In genomic region chr11:72608071-72608679, GRCm38 (mm10) we compare ENCODE assay signal across 8 mouse cellular contexts. TPM values are rescaled to one million over a fixed set of nuclear protein-coding genes. Genes with fewer than 3 reads are reported as not detected.
DNase-seq lines count a peak whose midpoint lies in the region; ATAC-seq lines count a peak whose summit lies in the region.

No protein-coding gene starts in this region.

- peak overlapping the region; percentile 91 for H3K4me3 ChIP-seq in hindbrain, embryonic 12.5 days

- peak; percentile 97 for DNase-seq in NIH3T3 (ENCODE audit: low read depth)
- DNase-seq in cerebellum, postnatal 10 days: peak; percentile 95 to 97
- DNase-seq in frontal cortex, postnatal 10 days (ENCODE audit: low spot score in 2 of 2): peak; percentile 88
- DNase-seq in layer of hippocampus, postnatal 14 days (ENCODE audit: low spot score in 2 of 2): peak; percentile 87 to 93
- DNase-seq in lung, postnatal 14 days: peak; percentile 93
- peak; percentile 78 for DNase-seq in retina, adult 2 months (ENCODE audit: low read depth, low spot score)
- DNase-seq in thymus, postnatal 36 days: peak; percentile 87 to 90

- peaks cover 11% of the 10 kb centered on the region for H3K4me1 ChIP-seq in hindbrain, embryonic 12.5 days

- WGBS in hindbrain, embryonic 12.5 days: under 1% methylated on average over 42 of the region's 55 CpGs

- ATAC-seq in hindbrain, embryonic 12.5 days (ENCODE audit: low FRiP score): peak; percentile 90

- no peaks in the 10 kb centered on the region for H3K9me3 ChIP-seq in hindbrain, embryonic 12.5 days (replicated peaks)

- peak overlapping the region; percentile 97 for H3K9ac ChIP-seq in hindbrain, embryonic 12.5 days

- H3K27me3 ChIP-seq in hindbrain, embryonic 12.5 days: no peaks in the 10 kb centered on the region

- peak overlapping the region; percentile 49 for H3K4me2 ChIP-seq in hindbrain, embryonic 12.5 days (replicated peaks)

- H3K36me3 ChIP-seq in hindbrain, embryonic 12.5 days: no peaks in the 10 kb centered on the region

- H3K27ac ChIP-seq in hindbrain, embryonic 12.5 days: peak overlapping the region; percentile 98

RNA-seq across cellular contexts. Expression of gene Ube2g1, which starts 1.1 kb away (rescaled TPM):
- 115 and 123 TPM in 2 replicates for polyA plus RNA-seq in hindbrain, embryonic 12.5 days (2016; fragmentation: Nextera tagmentation; extraction: Ambion mirVana)
- 10 to 100 TPM; 49.8 to 50.8 TPM for total RNA-seq in layer of hippocampus, postnatal 14 days (2021)

RNA-seq across cellular contexts. Expression of gene Spns3, which starts 57.9 kb away (rescaled TPM):
- polyA plus RNA-seq in hindbrain, embryonic 12.5 days (2016; fragmentation: Nextera tagmentation; extraction: Ambion mirVana): 0.15 TPM in 1 of 2 replicates, not detected in the other
- total RNA-seq in layer of hippocampus, postnatal 14 days (2021): under 1 TPM; 0.23 to 0.38 TPM

Comparison
In these comparisons a context has a peak if more than half of its experiments do, and no peak if none do; other contexts are left out.
1. Peak in every context shown above with its lines: DNase-seq, ATAC-seq, H3K4me3 ChIP-seq and H3K27ac ChIP-seq.